ENCODE assay signal across 11 mouse cellular contexts in genomic region chr12:15758866-15759265, GRCm38 (mm10). TPM values are rescaled to one million over a fixed set of nuclear protein-coding genes. Genes with fewer than 3 reads are reported as not detected.
DNase-seq lines count a peak whose midpoint lies in the region; ATAC-seq lines count a peak whose summit lies in the region.
"Had no signal": no experiment of that assay in that cellular context is flagged by ENCODE, and none has a peak within 500 bp of the region (broad histone marks: within the 10 kb centered on the region; RNA-seq: fewer than 3 reads in every experiment).

No protein-coding gene starts in this region.

- no peaks in the 10 kb centered on the region for H3K36me3 ChIP-seq in forebrain, embryonic 15.5 days
- H3K36me3 ChIP-seq in forebrain, embryonic 10.5 days (replicated peaks) = no peaks in the 10 kb centered on the region
- H3K36me3 ChIP-seq in kidney, embryonic 16.5 days (ENCODE audit: insufficient read depth, low read length) = no peaks in the 10 kb centered on the region
- H3K36me3 ChIP-seq: embryonic facial prominence, embryonic 13.5 days; neural tube, embryonic 12.5 days had no signal

- no peaks in the 10 kb centered on the region for H3K4me1 ChIP-seq in forebrain, embryonic 15.5 days
- H3K4me1 ChIP-seq in forebrain, embryonic 10.5 days = no peaks in the 10 kb centered on the region
- H3K4me1 ChIP-seq in kidney, embryonic 16.5 days (ENCODE audit: insufficient read depth, low read length) = no peaks in the 10 kb centered on the region
- H3K4me1 ChIP-seq: embryonic facial prominence, embryonic 13.5 days; neural tube, embryonic 12.5 days had no signal

- H3K9ac ChIP-seq in forebrain, embryonic 15.5 days (replicated peaks) = no peak overlapping the region
- no peak overlapping the region for H3K9ac ChIP-seq in kidney, embryonic 16.5 days (replicated peaks; ENCODE audit: low read length)
- H3K9ac ChIP-seq: embryonic facial prominence, embryonic 13.5 days; neural tube, embryonic 12.5 days had no signal

- no peak overlapping the region for H3K27ac ChIP-seq in forebrain, embryonic 15.5 days (replicated peaks)
- H3K27ac ChIP-seq in forebrain, embryonic 10.5 days = no peak overlapping the region
- no peak overlapping the region for H3K27ac ChIP-seq in kidney, embryonic 16.5 days (ENCODE audit: low read length)
- H3K27ac ChIP-seq: embryonic facial prominence, embryonic 13.5 days; neural tube, embryonic 12.5 days had no signal

- ATAC-seq in forebrain, embryonic 15.5 days (replicated peaks) = peak; percentile 93
- no peak for ATAC-seq in kidney, embryonic 16.5 days (ENCODE audit: low FRiP score, low TSS enrichment)

- no peak overlapping the region for H3K4me3 ChIP-seq in forebrain, embryonic 15.5 days
- H3K4me3 ChIP-seq in forebrain, embryonic 10.5 days = no peak overlapping the region
- H3K4me3 ChIP-seq in kidney, embryonic 16.5 days (ENCODE audit: low read length) = no peak overlapping the region
- H3K4me3 ChIP-seq: embryonic facial prominence, embryonic 13.5 days; neural tube, embryonic 12.5 days had no signal

- 25% methylated on average over 2 of the region's 2 CpGs for WGBS in forebrain, embryonic 15.5 days
- 49% methylated on average over 2 of the region's 2 CpGs for WGBS in forebrain, embryonic 10.5 days
- WGBS in kidney, embryonic 16.5 days = 50% methylated on average over 2 of the region's 2 CpGs

- intact Hi-C loops in left cerebral cortex, postnatal 4 days (cut with DNase I) = no loop called here

- no peaks in the 10 kb centered on the region for H3K9me3 ChIP-seq in forebrain, embryonic 15.5 days
- H3K9me3 ChIP-seq in forebrain, embryonic 10.5 days = no peaks in the 10 kb centered on the region
- no peaks in the 10 kb centered on the region for H3K9me3 ChIP-seq in kidney, embryonic 16.5 days (ENCODE audit: low read length)
- H3K9me3 ChIP-seq: embryonic facial prominence, embryonic 13.5 days; neural tube, embryonic 12.5 days had no signal

- DNase-seq in forebrain, embryonic 10.5 days (ENCODE audit: extremely low spot score, low spot score) = no peak
- peak; percentile 27 for DNase-seq in cerebellum, adult 9-10 months
- DNase-seq in layer of hippocampus, adult 8-10 months (ENCODE audit: low spot score in 2 of 2) = peak; percentile 65 to 74
- DNase-seq in left cerebral cortex, postnatal 4 days = peak; percentile 54
- no peak for DNase-seq in retina, embryonic 14.5 days (ENCODE audit: low spot score)
- no peak for DNase-seq in spleen, postnatal 14 days (ENCODE audit: low spot score in 2 of 2)
- DNase-seq: liver had no signal

- H3K4me2 ChIP-seq in forebrain, embryonic 15.5 days (replicated peaks) = no peak overlapping the region
- H3K4me2 ChIP-seq in kidney, embryonic 16.5 days (replicated peaks; ENCODE audit: low read depth, low read length) = no peak overlapping the region
- H3K4me2 ChIP-seq: embryonic facial prominence, embryonic 13.5 days; neural tube, embryonic 12.5 days had no signal

- H3K27me3 ChIP-seq in forebrain, embryonic 15.5 days = no peaks in the 10 kb centered on the region
- H3K27me3 ChIP-seq in forebrain, embryonic 10.5 days (ENCODE audit: poor library complexity, severe bottlenecking) = no peaks in the 10 kb centered on the region
- no peaks in the 10 kb centered on the region for H3K27me3 ChIP-seq in kidney, embryonic 16.5 days (ENCODE audit: insufficient read depth, low read length)
- H3K27me3 ChIP-seq: embryonic facial prominence, embryonic 13.5 days; neural tube, embryonic 12.5 days had no signal

RNA-seq across cellular contexts. Expression of gene Trib2, which starts 57.9 kb away (rescaled TPM):
- polyA plus RNA-seq in forebrain, embryonic 15.5 days (2015; fragmentation: Nextera tagmentation; extraction: Ambion mirVana) = 96.2 and 105 TPM in 2 replicates
- 29.4 and 33.6 TPM in 2 replicates for polyA plus RNA-seq in forebrain, embryonic 10.5 days (2016; fragmentation: Nextera tagmentation; extraction: Ambion mirVana)
- 10 to 100 TPM; 27.4 to 35.4 (median 30.8) TPM for total RNA-seq in layer of hippocampus, adult 8-10 months (2022)
- 10 to 100 TPM; 74.7 to 82.2 TPM for total RNA-seq in left cerebral cortex, postnatal 4 days (2021)
- 58.0 and 58.6 TPM in 2 replicates for polyA plus RNA-seq in kidney, embryonic 16.5 days (2015; fragmentation: Nextera tagmentation; extraction: Ambion mirVana)

Comparison
In these comparisons a context has a peak if more than half of its experiments do, and no peak if none do; other contexts are left out.
1. DNase-seq: peak in cerebellum, adult 9-10 months (single experiment), layer of hippocampus, adult 8-10 months (2 of 2) and left cerebral cortex, postnatal 4 days (single experiment); none in forebrain, embryonic 10.5 days (single experiment), retina, embryonic 14.5 days (single experiment) and spleen, postnatal 14 days (0 of 2).